Mouse (Mus musculus): ENCODE results near the gene Lamtor3. TPM values are rescaled to one million over a fixed set of nuclear protein-coding genes. Genes with fewer than 3 reads are reported as not detected.

Lamtor3 gene
- polyA plus RNA-seq (2012; ENCODE audit: insufficient read depth, insufficient read length, missing spikeins), result 104 and 110 TPM in 2 replicates

- peak within 1 kb of the TSS; percentile 93 for H3K4me3 ChIP-seq (ENCODE audit: insufficient read depth, low read length)
Measured at GRCm38 (mm10) chr3:137918172-137918931, at the start of gene Lamtor3. TSS of gene Lamtor3 (plus strand) at chr3:137918506.

GRCm38 (mm10) chr3:137869395-137869794 is 48.9 kb upstream of the Lamtor3 start:
- TF ChIP-seq POLR2A (IDR thresholded peaks at IDR 0.05; ENCODE audit: borderline replicate concordance, low read depth, low read length) (no peak), CTCF (IDR thresholded peaks at IDR 0.05; ENCODE audit: low read depth, low read length) (no peak)
- peak overlapping the region; percentile 38 for H3K4me3 ChIP-seq (ENCODE audit: insufficient read depth, low read length)
- peak overlapping the region; percentile 94 for H3K27ac ChIP-seq (ENCODE audit: insufficient read depth, low read depth, low read length)
- peaks cover 23% of the 10 kb centered on the region for H3K4me1 ChIP-seq (ENCODE audit: control insufficient read depth, insufficient read depth, low read length)

More at GRCm38 (mm10) chr3:137918172-137918931, at the start of gene Lamtor3:
- H3K27ac ChIP-seq (ENCODE audit: insufficient read depth, low read depth, low read length), result peak within 1 kb of the TSS; percentile 96
- TF ChIP-seq CTCF (IDR thresholded peaks at IDR 0.05; ENCODE audit: low read depth, low read length) (no peak), POLR2A (IDR thresholded peaks at IDR 0.05; ENCODE audit: borderline replicate concordance, low read depth, low read length) (no peak)
- peaks cover 12% of the 10 kb centered on the region for H3K4me1 ChIP-seq (ENCODE audit: control insufficient read depth, insufficient read depth, low read length)

- H3K4me3 ChIP-seq (ENCODE audit: insufficient read depth, low read length), result no peak overlapping the region
- peak overlapping the region; percentile 91 for H3K27ac ChIP-seq (ENCODE audit: insufficient read depth, low read depth, low read length)
- H3K4me1 ChIP-seq (ENCODE audit: control insufficient read depth, insufficient read depth, low read length), result peaks cover 16% of the 10 kb centered on the region
- no peak for TF ChIP-seq CTCF (IDR thresholded peaks at IDR 0.05; ENCODE audit: low read depth, low read length)
- TF ChIP-seq POLR2A (IDR thresholded peaks at IDR 0.05; ENCODE audit: borderline replicate concordance, low read depth, low read length), result no peak
Measured at GRCm38 (mm10) chr3:137879313-137879712, 39.0 kb upstream of the Lamtor3 start.

GRCm38 (mm10) chr3:137880109-137880748 is 38.1 kb upstream of the Lamtor3 start:
- Histone ChIP-seq H3K4me3 (ENCODE audit: insufficient read depth, low read length) (peak overlapping the region; percentile 18), H3K27ac (ENCODE audit: insufficient read depth, low read depth, low read length) (peak overlapping the region; percentile 91), H3K4me1 (ENCODE audit: control insufficient read depth, insufficient read depth, low read length) (peaks cover 16% of the 10 kb centered on the region)
- TF ChIP-seq CTCF (IDR thresholded peaks at IDR 0.05; ENCODE audit: low read depth, low read length) (no peak), POLR2A (IDR thresholded peaks at IDR 0.05; ENCODE audit: borderline replicate concordance, low read depth, low read length) (no peak)

- Histone ChIP-seq H3K4me1 (ENCODE audit: control insufficient read depth, insufficient read depth, low read length) (peaks cover 16% of the 10 kb centered on the region), H3K4me3 (ENCODE audit: insufficient read depth, low read length) (no peak overlapping the region), H3K27ac (ENCODE audit: insufficient read depth, low read depth, low read length) (no peak overlapping the region)
- TF ChIP-seq CTCF (IDR thresholded peaks at IDR 0.05; ENCODE audit: low read depth, low read length) (no peak), POLR2A (IDR thresholded peaks at IDR 0.05; ENCODE audit: borderline replicate concordance, low read depth, low read length) (no peak)
Measured at GRCm38 (mm10) chr3:137881093-137881492, 37.2 kb upstream of the Lamtor3 start.

GRCm38 (mm10) chr3:137887961-137888360 is 30.3 kb upstream of the Lamtor3 start:
- Histone ChIP-seq H3K27ac (ENCODE audit: insufficient read depth, low read depth, low read length) (no peak overlapping the region), H3K4me3 (ENCODE audit: insufficient read depth, low read length) (no peak overlapping the region), H3K4me1 (ENCODE audit: control insufficient read depth, insufficient read depth, low read length) (peaks cover 10% of the 10 kb centered on the region)
- TF ChIP-seq POLR2A (IDR thresholded peaks at IDR 0.05; ENCODE audit: borderline replicate concordance, low read depth, low read length) (no peak), CTCF (IDR thresholded peaks at IDR 0.05; ENCODE audit: low read depth, low read length) (no peak)

- Histone ChIP-seq H3K4me1 (ENCODE audit: control insufficient read depth, insufficient read depth, low read length) (peaks cover 10% of the 10 kb centered on the region), H3K27ac (ENCODE audit: insufficient read depth, low read depth, low read length) (no peak overlapping the region), H3K4me3 (ENCODE audit: insufficient read depth, low read length) (no peak overlapping the region)
- TF ChIP-seq CTCF (IDR thresholded peaks at IDR 0.05; ENCODE audit: low read depth, low read length) (no peak), POLR2A (IDR thresholded peaks at IDR 0.05; ENCODE audit: borderline replicate concordance, low read depth, low read length) (no peak)
Measured at GRCm38 (mm10) chr3:137891089-137891488, 27.2 kb upstream of the Lamtor3 start.

GRCm38 (mm10) chr3:137892118-137892517 is 26.2 kb upstream of the Lamtor3 start:
- TF ChIP-seq POLR2A (IDR thresholded peaks at IDR 0.05; ENCODE audit: borderline replicate concordance, low read depth, low read length) (no peak), CTCF (IDR thresholded peaks at IDR 0.05; ENCODE audit: low read depth, low read length) (no peak)
- H3K4me1 ChIP-seq (ENCODE audit: control insufficient read depth, insufficient read depth, low read length), result peaks cover 14% of the 10 kb centered on the region
- H3K4me3 ChIP-seq (ENCODE audit: insufficient read depth, low read length), result no peak overlapping the region
- no peak overlapping the region for H3K27ac ChIP-seq (ENCODE audit: insufficient read depth, low read depth, low read length)

GRCm38 (mm10) chr3:137893789-137894188 is 24.5 kb upstream of the Lamtor3 start:
- TF ChIP-seq CTCF (IDR thresholded peaks at IDR 0.05; ENCODE audit: low read depth, low read length), result no peak
- TF ChIP-seq POLR2A (IDR thresholded peaks at IDR 0.05; ENCODE audit: borderline replicate concordance, low read depth, low read length), result no peak
- H3K4me3 ChIP-seq (ENCODE audit: insufficient read depth, low read length), result no peak overlapping the region
- no peak overlapping the region for H3K27ac ChIP-seq (ENCODE audit: insufficient read depth, low read depth, low read length)
- H3K4me1 ChIP-seq (ENCODE audit: control insufficient read depth, insufficient read depth, low read length), result peaks cover 18% of the 10 kb centered on the region

- H3K27ac ChIP-seq (ENCODE audit: insufficient read depth, low read depth, low read length), result no peak overlapping the region
- TF ChIP-seq POLR2A (IDR thresholded peaks at IDR 0.05; ENCODE audit: borderline replicate concordance, low read depth, low read length), result no peak
- 0 out of 2 replicates have a peak, but pooled peaks have one; percentile 46 for TF ChIP-seq CTCF (IDR thresholded peaks at IDR 0.05; ENCODE audit: low read depth, low read length)
- no peak overlapping the region for H3K4me3 ChIP-seq (ENCODE audit: insufficient read depth, low read length)
- peaks cover 23% of the 10 kb centered on the region for H3K4me1 ChIP-seq (ENCODE audit: control insufficient read depth, insufficient read depth, low read length)
Measured at GRCm38 (mm10) chr3:137895196-137895595, 23.1 kb upstream of the Lamtor3 start.
